Mouse (Mus musculus): ENCODE measurements at regions not wholly inside any gene's neighbourhood (a gene's known extent, or its start where the extent isn't known, plus 50 kb on each side); places are given as distances from the start of the nearest gene placed in this dataset.

- TF ChIP-seq POLR2A (IDR thresholded peaks at IDR 0.05; ENCODE audit: borderline replicate concordance, low read depth, low read length) (no peak), CTCF (IDR thresholded peaks at IDR 0.05; ENCODE audit: low read depth, low read length) (no peak)
Observed at GRCm38 (mm10) chr4:58712875-58713274, 74.6 kb downstream of the Olfr267 start.

Measured in bone marrow macrophage, adult 2 months (primary cell).